Mouse (Mus musculus) kidney, postnatal 4 days (tissue): ENCODE data around the gene Rbm12b1.
"Not testable (repeated sequence)": the region's sequence is repeated elsewhere in the genome, so short reads cannot be mapped to it uniquely, and the experiment has no call there.

Experiments used
- DNase-seq, 2 experiments: peaks; one replicate each; pipeline ENCODE4 v3.0.0; 2021; ENCODE audit warnings: mixed read lengths in 2 of 2

Rbm12b1 gene

GRCm38 (mm10) chr4:12140141-12140567 lies at the start of gene Rbm12b1:
Gene Rbm12b1 (plus strand): TSS chr4:12140264.
- peak; percentile 72 to 85 for DNase-seq

- peak; percentile 8 to 48 for DNase-seq
Observed at GRCm38 (mm10) chr4:12140592-12141062, 563 bp downstream of the Rbm12b1 start.

- not testable (repeated sequence) for DNase-seq
Observed at GRCm38 (mm10) chr4:12141516-12141915, 1.5 kb downstream of the Rbm12b1 start.

GRCm38 (mm10) chr4:12147660-12148059 lies 7.6 kb downstream of the Rbm12b1 start:
- no peak for DNase-seq

GRCm38 (mm10) chr4:12170986-12171317 lies 30.9 kb downstream of the Rbm12b1 start:
- no peak for DNase-seq

- peak; percentile 80 to 87 for DNase-seq
Observed at GRCm38 (mm10) chr4:12171318-12172091, 31.4 kb downstream of the Rbm12b1 start, which contains the start of gene Fam92a. Gene Fam92a (minus strand): TSS chr4:12172015.

- DNase-seq: no peak
Observed at GRCm38 (mm10) chr4:12178992-12179391, 38.9 kb downstream of the Rbm12b1 start.
